Mouse (Mus musculus) cortical plate, adult 2 months (tissue): Measurements from ENCODE around the gene Nfkbiz.

Experiments
- CTCF ChIP-seq: fragments of 200-500 bp; IDR thresholded peaks from 2 replicates; pipeline ENCODE4 v1.5.1; 2011; ENCODE audit warnings: mild to moderate bottlenecking, control low read depth, low read length; ENCODE audit not compliant: insufficient read depth; ENCODE audit errors: extremely low read depth
- POLR2A ChIP-seq: fragments of 200-500 bp; IDR thresholded peaks from 2 replicates; pipeline ENCODE4 v1.6.1; 2011; ENCODE audit warnings: mild to moderate bottlenecking, low read length, control low read depth; ENCODE audit not compliant: insufficient read depth; ENCODE audit errors: extremely low read depth

GRCm38 (mm10) chr16:55831451-55831850 lies 7.2 kb downstream of the Nfkbiz start:
- TF ChIP-seq POLR2A (no peak), CTCF (no peak)
